Mouse (Mus musculus) macrophage (primary cell): ENCODE results near the gene Chd1. TPM values are rescaled to one million over a fixed set of nuclear protein-coding genes. Genes with fewer than 3 reads are reported as not detected.

Source experiments
- H3K27ac ChIP-seq: fragments of 350-480 bp; formaldehyde crosslinking; 2 replicates; pipeline ENCODE4 v1.9.0; 2021
- H3K36me3 ChIP-seq: fragments of 350-480 bp; formaldehyde crosslinking; 2 replicates; pipeline ENCODE4 v1.9.0; 2021; ENCODE audit errors: inconsistent target
- H3K4me3 ChIP-seq: fragments of 350-480 bp; formaldehyde crosslinking; 2 replicates; pipeline ENCODE4 v1.9.0; 2021; ENCODE audit errors: inconsistent target
- H3K79me2 ChIP-seq: fragments of 350-480 bp; formaldehyde crosslinking; 2 replicates; pipeline ENCODE4 v1.9.0; 2021; ENCODE audit errors: inconsistent target
- WGBS: methylation state at CpG from one replicate; pipeline ENCODE4 v1.1.7; 2026; ENCODE audit warnings: inconsistent platforms; ENCODE audit not compliant: missing documents; 5-methylcytosine and 5-hydroxymethylcytosine counted together
- polyA plus RNA-seq: library from polyadenylated mRNA; stranded (reverse); fragments of 250-400 nt; gene quantifications from 3 replicates; pipeline ENCODE4 v1.2.4, GENCODE M21; 2018; ENCODE audit warnings: inconsistent platforms
- total RNA-seq, 78 experiments: library from RNA; depleted of rRNA; stranded (reverse); fragments of 250-400 nt; gene quantifications; 1 replicate in 9 of 78; 2 replicates in 24 of 78; 3 replicates in 43 of 78; 4 replicates in 2 of 78; pipeline ENCODE4 v1.2.4; 2018; ENCODE audit warnings: inconsistent platforms in 56 of 78

Chd1 gene
- total RNA-seq (2018; cell fraction: chromatin; rRNA removed) = 100 to 1,000 TPM in 11 of 26 experiments, 10 to 100 TPM in 15; 66.8 to 194 (median 93.5) TPM
- 10 to 100 TPM; 19.5 to 43.3 (median 26.0) TPM for total RNA-seq (2018; cell fraction: cytosol; rRNA removed)
- 100 to 1,000 TPM in 1 of 26 experiments, 10 to 100 TPM in 25; 41.1 to 147 (median 51.5) TPM for total RNA-seq (2018; cell fraction: nucleus; rRNA removed)
- polyA plus RNA-seq = 15.8 to 24.4 TPM (median 18.6 TPM) in 3 replicates

DNA sequence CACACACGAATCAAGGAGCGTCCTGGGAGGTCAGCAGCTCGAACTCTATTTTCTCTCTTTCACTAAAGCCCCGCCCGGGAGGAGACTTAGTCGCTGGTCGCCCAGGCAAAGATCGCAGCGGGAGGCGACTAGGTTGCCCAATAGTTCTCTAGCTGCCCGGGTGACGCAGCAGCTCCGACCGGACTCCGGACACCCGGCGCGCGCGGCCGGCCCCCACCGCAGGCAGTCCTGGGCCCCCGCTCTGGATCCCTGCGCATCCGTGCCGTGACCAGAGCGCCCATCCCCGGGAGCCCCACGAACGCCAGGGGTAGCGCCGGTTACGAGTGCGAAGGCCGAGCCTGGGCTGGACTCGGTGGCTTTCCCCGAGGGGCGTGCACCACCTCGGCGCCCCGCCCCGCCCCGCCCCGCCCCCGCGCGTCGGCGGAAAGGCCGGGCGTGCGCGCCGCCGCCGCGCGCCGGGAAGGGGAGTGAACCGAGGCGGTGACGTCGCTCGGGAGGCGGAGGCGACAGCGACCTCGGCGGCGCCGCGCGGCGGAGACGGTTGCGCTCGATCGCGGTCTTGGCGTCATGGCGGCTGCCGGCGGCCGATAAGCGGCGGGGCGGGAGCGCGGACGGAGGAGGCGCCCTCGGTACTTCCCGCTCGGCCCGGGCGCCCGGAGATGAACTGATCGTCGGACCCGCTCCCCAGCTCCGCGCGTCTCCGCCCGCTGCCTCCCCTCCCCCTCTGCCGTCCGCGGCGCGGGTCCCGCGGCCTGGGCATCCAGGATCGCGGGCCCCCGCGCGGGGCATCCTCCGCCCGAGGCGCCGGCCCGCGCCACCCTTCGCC lies at the start of gene Chd1:
Gene Chd1, plus strand, starts transcription at position 493 of the 826 bp plus-strand sequence.
- peaks cover 42% of the 10 kb centered on the region for H3K79me2 ChIP-seq
- peak within 1 kb of the TSS; percentile 76 for H3K27ac ChIP-seq
- under 1% methylated on average over 64 of the region's 124 CpGs for WGBS
- no peaks in the 10 kb centered on the region for H3K36me3 ChIP-seq
- peak within 1 kb of the TSS; percentile 97 for H3K4me3 ChIP-seq

- Histone ChIP-seq H3K36me3 (no peaks in the 10 kb centered on the region), H3K4me3 (no peak overlapping the region), H3K27ac (peak overlapping the region; percentile 7), H3K79me2 (no peaks in the 10 kb centered on the region)
- 3% methylated on average over 6 of the region's 6 CpGs for WGBS
These were observed 47.7 kb upstream of the Chd1 start for GRCm38 (mm10) chr17:15656881-15657607.

DNA sequence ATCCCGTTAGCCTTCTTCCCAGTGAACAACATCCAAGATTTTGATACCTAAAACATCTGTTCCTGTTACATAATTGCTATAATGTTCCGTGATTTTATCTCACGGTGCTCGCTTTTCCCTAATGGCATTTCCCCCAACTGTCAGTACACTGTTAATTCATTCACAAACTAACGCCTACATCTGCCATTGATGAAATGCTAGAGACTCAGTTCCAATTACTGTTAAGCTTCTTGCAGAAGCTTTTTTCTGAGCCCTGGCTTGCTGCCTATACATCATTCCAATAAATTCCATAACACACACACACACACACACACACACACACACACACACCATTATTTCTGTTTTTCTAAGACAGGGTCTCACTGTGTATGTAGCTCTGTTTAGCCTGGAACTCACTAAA lies 31.9 kb upstream of the Chd1 start:
- Histone ChIP-seq H3K79me2 (no peaks in the 10 kb centered on the region), H3K27ac (no peak overlapping the region), H3K4me3 (no peak overlapping the region), H3K36me3 (no peaks in the 10 kb centered on the region)
- 91% methylated on average over 5 of the region's 5 CpGs for WGBS

- Histone ChIP-seq H3K79me2 (no peaks in the 10 kb centered on the region), H3K36me3 (no peaks in the 10 kb centered on the region), H3K27ac (peak overlapping the region; percentile 5; the same call in 1 of the 2 replicates), H3K4me3 (no peak overlapping the region)
- 9% methylated on average over 6 of the region's 6 CpGs for WGBS
These were observed 26.7 kb upstream of the Chd1 start for GRCm38 (mm10) chr17:15677970-15678645.

- Histone ChIP-seq H3K36me3 (no peaks in the 10 kb centered on the region), H3K4me3 (no peak overlapping the region), H3K79me2 (no peaks in the 10 kb centered on the region), H3K27ac (no peak overlapping the region)
- 89% methylated on average over 9 of the region's 9 CpGs for WGBS
These were observed 24.7 kb upstream of the Chd1 start for GRCm38 (mm10) chr17:15679966-15680630.

- Histone ChIP-seq H3K4me3 (no peak overlapping the region), H3K27ac (no peak overlapping the region), H3K36me3 (no peaks in the 10 kb centered on the region), H3K79me2 (no peaks in the 10 kb centered on the region)
- WGBS = 94% methylated on average over 4 of the region's 4 CpGs
These were observed 24.1 kb upstream of the Chd1 start for GRCm38 (mm10) chr17:15680661-15681060.

GRCm38 (mm10) chr17:15686396-15686795 lies 18.4 kb upstream of the Chd1 start:
- Histone ChIP-seq H3K4me3 (no peak overlapping the region), H3K79me2 (no peaks in the 10 kb centered on the region), H3K27ac (no peak overlapping the region), H3K36me3 (no peaks in the 10 kb centered on the region)
- 92% methylated on average over 5 of the region's 5 CpGs for WGBS

- H3K4me3 ChIP-seq = no peak overlapping the region
- no peak overlapping the region for H3K27ac ChIP-seq
- 57% methylated on average over 1 of the region's 1 CpGs for WGBS
- no peaks in the 10 kb centered on the region for H3K36me3 ChIP-seq
- no peaks in the 10 kb centered on the region for H3K79me2 ChIP-seq
These were observed 14.5 kb upstream of the Chd1 start for GRCm38 (mm10) chr17:15690304-15690703.

- Histone ChIP-seq H3K27ac (no peak overlapping the region), H3K36me3 (no peaks in the 10 kb centered on the region), H3K4me3 (no peak overlapping the region), H3K79me2 (no peaks in the 10 kb centered on the region)
- WGBS = 33% methylated on average over 2 of the region's 2 CpGs
These were observed 9.2 kb upstream of the Chd1 start for GRCm38 (mm10) chr17:15695566-15695965.

GRCm38 (mm10) chr17:15698956-15699355 lies 5.8 kb upstream of the Chd1 start:
- WGBS = 83% methylated on average over 3 of the region's 3 CpGs
- H3K36me3 ChIP-seq = no peaks in the 10 kb centered on the region
- H3K27ac ChIP-seq = no peak overlapping the region
- no peak overlapping the region for H3K4me3 ChIP-seq
- no peaks in the 10 kb centered on the region; the same call in 1 of the 2 replicates for H3K79me2 ChIP-seq

DNA sequence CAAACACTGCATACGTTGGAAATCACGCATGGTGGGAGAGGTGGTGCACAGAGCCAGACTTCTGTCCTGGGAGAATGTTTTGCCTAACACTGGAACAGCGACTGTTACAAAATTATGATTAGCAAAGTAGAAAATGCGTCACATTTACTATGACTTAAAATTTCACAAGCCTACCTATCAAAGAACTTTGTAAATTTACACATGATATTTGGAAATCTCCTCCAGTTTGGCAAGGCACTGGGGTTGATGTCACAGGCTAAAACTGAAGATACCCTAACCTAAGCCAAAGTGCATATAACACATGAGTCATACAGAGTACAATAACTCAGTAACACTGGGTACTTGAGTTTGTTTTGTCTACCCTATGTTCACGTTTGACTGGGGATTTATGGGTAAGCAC lies 3.3 kb upstream of the Chd1 start:
- Histone ChIP-seq H3K27ac (no peak overlapping the region), H3K79me2 (peaks cover 10% of the 10 kb centered on the region), H3K4me3 (no peak overlapping the region), H3K36me3 (no peaks in the 10 kb centered on the region)
- 95% methylated on average over 5 of the region's 5 CpGs for WGBS

DNA sequence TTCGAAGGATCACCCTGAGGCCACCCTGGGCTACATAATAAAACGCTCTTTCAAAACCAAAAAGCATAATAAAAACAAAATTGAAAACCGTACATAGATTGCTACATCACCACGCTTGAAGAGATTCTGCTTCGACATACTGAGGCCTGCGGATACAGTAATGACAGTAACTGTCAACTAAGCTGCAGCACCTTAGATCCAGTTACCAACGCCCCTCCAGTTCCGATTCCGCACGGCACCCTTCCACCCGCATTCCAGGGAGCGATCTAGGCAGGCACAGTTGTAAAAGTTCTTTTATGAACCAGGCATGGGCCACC lies 651 bp upstream of the Chd1 start:
- H3K79me2 ChIP-seq = peaks cover 36% of the 10 kb centered on the region
- no peaks in the 10 kb centered on the region for H3K36me3 ChIP-seq
- peak overlapping the region; percentile 67 for H3K4me3 ChIP-seq
- H3K27ac ChIP-seq = peak overlapping the region; percentile 72
- WGBS = 2% methylated on average over 12 of the region's 12 CpGs

DNA sequence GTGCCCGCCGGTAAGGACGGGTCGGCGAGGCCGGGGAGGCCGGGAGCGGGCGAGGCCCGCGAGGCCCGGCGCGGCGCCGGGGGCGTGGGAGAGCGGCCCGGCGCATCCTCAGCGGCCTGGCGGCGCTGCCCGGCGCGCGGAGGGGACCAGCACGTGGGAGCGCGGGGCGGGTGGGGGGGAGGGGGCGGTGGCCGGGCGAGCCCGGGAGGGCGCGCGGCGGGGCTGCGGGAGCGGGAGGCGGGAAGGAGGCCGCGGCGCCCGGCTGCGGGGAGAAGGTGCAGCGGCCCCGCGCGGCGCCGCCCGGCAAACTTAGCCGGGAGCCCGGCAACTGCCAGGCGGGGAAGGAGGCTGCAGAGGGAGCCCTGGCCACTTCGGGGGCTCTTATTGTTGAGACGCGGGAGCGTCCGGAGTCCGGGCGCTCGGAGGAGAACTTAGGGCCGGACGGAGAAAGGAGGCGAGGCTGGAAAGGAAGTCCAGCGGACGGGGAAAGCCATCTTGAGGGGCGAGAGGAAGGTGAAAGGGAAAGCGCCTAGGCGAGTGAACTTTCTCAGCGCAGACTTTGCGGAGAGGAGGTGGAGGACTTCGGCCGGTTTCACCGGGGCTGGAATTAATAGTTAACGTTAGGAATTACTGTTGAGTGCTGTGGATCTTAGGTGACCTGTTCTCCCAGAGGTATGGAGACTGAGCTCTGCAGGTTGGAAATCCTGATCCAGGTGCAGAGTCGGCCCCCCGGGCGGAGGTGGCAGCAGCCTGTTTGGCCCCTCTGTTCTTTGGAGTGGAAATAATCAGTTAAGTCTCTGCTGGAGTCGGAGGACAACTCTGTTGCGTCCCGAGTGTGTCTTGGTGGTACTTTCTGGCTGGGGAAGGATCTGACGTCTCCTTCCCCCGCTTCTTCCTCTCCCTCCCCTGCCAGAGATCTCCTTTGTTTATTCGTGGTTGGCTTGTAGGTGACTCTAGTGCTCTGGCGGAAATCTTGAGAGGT lies 827 bp downstream of the Chd1 start:
- H3K36me3 ChIP-seq = no peaks in the 10 kb centered on the region
- peak overlapping the region; percentile 97 for H3K4me3 ChIP-seq
- peaks cover 51% of the 10 kb centered on the region for H3K79me2 ChIP-seq
- WGBS = 1% methylated on average over 61 of the region's 89 CpGs
- peak overlapping the region; percentile 76 for H3K27ac ChIP-seq
